Mouse (Mus musculus): Measurements from ENCODE around the gene Snx32.

Gene Snx32

DNA sequence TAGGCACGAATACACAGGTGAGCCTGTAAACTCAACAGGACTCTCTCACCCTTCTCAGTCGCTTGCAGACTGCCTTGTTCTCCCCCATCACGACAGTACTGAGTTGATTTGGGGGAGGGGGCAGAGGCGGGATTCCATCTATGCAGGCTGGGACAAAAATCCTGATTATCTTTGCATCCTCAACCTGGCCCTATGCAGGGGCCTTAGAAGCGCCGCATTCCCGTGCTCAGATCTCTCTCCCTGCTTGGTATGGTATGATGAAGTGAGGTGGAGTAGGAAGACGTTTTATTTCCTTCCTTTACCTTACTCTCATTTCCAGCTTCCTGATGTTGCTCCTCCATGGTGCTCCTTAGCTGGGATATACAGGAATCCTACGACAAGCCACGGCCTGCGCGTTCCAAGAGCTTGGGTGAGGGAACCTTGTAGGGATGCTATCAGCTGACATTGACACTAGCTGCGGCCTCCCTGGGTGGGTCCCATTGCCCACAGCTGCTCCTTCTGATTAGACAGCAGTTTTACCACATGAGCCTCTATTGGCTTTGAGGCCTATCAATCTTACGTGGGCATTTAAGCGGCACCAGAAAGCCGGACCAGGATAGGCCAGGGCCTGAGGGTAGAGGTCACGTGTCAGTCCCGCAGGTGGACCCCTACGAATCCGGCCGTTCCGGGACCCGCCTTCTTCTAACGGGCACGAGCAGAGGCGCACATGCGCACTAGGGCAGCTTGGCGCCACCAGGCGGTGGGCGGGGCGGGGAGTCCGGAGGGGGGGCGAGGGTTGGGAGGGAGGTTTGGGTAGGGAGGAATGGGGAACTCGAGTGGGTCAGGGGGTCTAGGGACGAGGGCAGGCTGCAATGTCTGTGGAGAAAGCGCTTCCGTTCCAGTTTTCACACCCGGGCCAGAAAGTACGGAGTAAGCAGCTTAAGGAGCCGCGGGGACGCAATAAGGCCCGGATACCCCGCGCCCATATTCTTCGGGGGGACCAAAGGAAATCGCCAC lies at the start of gene Snx32:
Gene Snx32 (minus strand): TSS at position 508 of the 996 bp plus-strand sequence.
- DNase-seq (ENCODE audit: low spot score in 2 of 2) = peak; percentile 97 to 98

- no peak for DNase-seq (ENCODE audit: low spot score in 2 of 2)
Measured at GRCm38 (mm10) chr19:5559631-5560456, 49.5 kb upstream of the Snx32 start.

- DNase-seq (ENCODE audit: low spot score in 2 of 2) = no peak
Measured at GRCm38 (mm10) chr19:5559229-5559628, 48.9 kb upstream of the Snx32 start.

DNA sequence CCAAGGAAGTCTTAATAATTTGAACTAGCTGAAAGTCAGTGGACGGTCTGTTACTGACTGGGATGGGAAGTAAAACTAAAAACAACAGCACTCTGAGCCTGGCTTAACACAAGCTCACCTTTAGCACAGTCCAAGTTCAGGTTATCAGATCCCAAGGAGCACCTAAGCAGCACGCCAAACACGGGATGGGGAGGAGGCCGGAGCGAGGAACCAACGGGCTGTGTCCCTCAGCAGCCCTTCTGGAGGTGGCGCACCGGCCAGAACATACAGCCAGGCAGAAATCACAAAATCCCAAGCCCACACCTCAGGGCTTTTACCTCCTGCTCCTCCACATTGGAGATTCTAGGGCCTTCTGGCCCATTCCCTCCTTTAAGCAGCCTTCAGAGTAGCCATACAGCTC lies 48.4 kb upstream of the Snx32 start:
- no peak for DNase-seq (ENCODE audit: low spot score in 2 of 2)

DNA sequence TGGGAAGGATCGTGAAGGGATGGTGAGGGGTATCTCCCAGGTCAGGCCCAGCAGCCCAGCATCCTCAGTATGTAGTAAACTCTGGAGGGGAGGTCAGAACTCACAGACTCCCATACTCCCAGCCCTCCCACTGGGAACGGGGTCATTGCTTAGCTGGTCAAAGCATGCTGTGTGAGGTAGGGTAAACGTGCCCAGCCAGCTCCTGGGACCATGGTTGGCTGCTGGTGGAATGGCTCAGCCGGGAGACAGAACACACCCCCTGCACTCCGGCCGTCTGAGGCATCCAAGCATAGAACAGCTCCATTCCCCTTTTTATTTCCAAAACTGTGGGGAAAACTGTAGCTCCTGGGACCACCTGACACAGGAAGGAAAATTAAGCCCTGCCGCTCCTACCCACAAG lies 47.8 kb upstream of the Snx32 start:
- no peak for DNase-seq (ENCODE audit: low spot score in 2 of 2)

- DNase-seq (ENCODE audit: low spot score in 2 of 2) = no peak
Measured at GRCm38 (mm10) chr19:5554212-5554611, 43.9 kb upstream of the Snx32 start.

- no peak for DNase-seq (ENCODE audit: low spot score in 2 of 2)
Measured at GRCm38 (mm10) chr19:5553802-5554201, 43.5 kb upstream of the Snx32 start.

DNA sequence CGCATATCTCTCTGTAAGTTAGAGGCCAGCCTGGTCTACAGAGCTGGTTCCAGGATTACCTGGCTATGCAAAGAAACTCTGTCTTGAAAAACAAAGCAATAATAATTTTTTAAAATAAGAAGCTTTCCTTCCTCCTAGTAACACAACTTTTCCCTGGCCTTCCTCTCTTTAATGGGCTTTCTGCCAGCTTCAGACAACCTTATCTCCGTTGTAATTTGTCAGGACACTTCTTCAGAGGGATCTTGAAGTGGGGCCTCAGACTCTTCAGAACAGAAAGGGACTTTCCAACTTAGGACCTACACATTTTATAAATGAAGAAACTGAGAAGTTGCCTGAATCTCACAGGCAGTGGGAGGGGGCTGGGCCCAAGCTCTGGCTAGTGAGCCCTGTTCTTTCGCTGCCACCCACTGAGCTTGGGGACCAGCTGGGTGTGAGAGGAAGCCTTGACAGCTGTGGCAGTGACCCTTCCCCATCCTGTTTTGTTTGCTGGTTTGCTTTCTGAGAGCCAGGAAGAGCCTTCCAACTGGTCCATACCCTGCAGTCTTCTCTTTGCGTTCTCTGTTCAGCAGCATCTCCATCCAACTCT lies 37.2 kb upstream of the Snx32 start:
- DNase-seq (ENCODE audit: low spot score in 2 of 2) = no peak

DNA sequence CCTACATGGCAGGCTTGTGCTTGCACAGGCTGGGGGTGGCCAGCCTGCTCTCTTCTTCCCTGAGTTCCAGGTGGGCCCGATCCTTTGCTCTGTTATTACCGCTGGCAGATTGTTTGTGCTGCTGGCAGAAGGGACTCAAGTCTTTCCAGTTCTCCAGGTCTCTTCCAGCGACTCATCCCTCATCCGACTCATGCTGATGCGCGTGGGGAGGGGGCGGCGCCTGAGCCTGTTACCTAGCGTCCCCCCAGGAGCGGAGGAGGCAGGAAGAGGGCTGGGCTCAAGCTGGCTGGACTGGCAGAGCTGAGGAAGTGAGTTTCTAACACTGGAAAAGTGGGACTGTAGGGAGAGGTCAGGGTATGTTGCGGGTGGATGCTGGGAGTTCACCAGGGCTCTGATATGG lies 33.7 kb upstream of the Snx32 start:
- no peak for DNase-seq (ENCODE audit: low spot score in 2 of 2)

DNA sequence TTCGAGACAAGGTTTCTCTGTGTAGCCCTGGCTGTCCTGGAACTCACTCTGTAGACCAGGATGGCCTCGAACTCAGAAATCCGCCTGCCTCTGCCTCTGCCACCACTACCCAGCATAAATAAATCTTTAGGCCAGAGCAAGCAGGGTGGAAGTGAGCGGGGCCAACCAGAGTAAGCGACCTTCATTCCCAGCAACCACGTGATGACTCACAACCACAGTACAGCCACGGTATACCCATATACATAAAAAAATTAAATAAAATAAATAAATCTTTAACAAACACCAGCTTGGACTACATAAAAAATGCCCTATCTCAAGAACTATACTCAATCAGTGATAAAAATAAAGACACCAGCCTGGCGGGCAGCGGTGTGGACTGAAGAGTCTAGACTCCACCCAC lies 33.0 kb upstream of the Snx32 start:
- DNase-seq (ENCODE audit: low spot score in 2 of 2) = no peak

DNA sequence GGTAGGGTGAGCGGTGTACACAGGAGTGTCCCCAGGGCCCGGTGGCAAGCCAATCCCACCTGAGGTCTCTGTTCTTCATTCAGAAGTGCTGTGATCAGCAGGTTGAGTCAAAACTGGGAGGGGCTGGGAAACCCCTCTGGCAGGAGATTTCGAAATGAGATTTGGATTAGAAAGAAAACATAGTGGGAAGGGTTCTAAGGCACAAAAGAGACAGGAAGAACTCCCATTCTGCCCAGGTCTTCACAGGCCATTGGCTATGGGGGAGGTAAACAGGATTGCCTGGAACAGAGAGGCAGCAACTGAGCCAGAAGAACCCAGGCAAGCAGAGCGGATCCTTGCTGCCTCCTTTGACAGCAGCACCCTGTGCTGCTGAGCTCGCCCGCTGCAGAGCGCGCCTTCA lies 28.4 kb upstream of the Snx32 start:
- no peak for DNase-seq (ENCODE audit: low spot score in 2 of 2)

- no peak for DNase-seq (ENCODE audit: low spot score in 2 of 2)
Measured at GRCm38 (mm10) chr19:5532520-5532919, 22.2 kb upstream of the Snx32 start.

- no peak for DNase-seq (ENCODE audit: low spot score in 2 of 2)
Measured at GRCm38 (mm10) chr19:5530138-5530524, 19.8 kb upstream of the Snx32 start.

GRCm38 (mm10) chr19:5529325-5530137 lies 19.2 kb upstream of the Snx32 start:
- DNase-seq (ENCODE audit: low spot score in 2 of 2) = peak; percentile 94 to 99

DNA sequence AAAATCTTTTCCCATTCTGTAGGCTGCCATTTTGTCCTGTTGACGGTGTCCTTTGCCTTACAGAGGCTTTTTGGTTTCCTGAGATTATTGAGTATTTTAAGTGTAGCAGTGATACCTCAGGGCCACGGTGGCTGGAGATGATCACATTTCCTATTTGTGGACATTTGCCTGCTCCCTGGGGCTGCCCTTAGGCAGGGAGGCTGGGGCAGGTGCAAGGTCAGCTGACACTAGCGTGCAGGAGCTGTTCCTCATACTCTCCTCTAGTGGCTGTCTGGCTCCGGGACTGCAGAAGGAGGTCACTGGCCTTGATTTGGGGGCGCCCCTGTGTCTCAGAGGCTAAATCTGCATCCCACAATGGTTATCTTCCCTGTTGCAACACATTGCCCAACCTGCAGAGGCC lies 14.9 kb upstream of the Snx32 start:
- DNase-seq (ENCODE audit: low spot score in 2 of 2) = no peak

DNA sequence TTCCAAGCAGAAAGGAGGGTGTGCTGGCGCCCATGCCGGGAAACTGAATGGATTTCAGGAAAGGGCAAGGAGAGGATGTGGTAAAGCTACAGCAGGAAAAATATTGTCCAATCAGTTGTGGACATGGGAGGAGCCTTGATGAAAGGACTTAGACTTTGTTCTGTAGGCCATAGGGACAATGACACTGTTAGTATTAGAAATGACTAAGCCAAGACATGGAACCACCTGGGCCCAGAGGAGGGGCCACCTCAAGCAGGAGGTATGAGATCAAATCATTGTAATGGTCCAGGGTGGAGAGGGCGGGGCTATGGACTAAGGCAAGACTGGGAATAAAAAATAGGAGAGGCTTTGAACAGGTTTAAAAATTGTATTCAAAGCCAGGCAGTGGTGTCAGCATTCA lies 8.4 kb upstream of the Snx32 start:
- DNase-seq (ENCODE audit: low spot score in 2 of 2) = no peak

DNA sequence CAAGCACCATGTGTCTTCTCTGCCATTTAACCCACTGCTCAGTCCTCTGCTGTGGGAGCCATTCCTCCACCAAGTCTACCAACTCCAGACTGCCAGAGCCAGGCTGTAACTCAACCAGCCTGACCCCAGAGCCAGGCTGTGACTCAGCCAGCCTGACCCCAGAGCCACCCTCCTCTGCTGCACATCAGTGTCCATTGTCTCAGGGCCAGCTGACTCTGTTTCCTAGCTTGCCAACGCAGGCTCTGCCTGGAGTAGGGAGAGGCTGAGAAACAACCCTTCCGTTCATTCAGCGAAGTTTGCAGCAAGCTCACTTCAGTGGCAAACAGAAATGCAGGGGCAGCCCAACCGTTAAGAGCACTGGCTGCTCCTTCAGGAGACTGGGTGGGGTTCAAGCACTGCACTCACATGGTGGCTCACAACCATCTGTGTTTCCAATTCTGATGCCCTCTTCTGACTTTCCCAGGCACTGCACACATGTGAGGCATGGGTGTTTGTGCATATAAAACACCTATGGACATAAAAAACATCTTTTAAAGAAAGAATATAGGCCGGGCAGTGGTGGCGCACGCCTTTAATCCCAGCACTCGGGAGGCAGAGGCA lies 6.7 kb upstream of the Snx32 start:
- no peak for DNase-seq (ENCODE audit: low spot score in 2 of 2)

DNA sequence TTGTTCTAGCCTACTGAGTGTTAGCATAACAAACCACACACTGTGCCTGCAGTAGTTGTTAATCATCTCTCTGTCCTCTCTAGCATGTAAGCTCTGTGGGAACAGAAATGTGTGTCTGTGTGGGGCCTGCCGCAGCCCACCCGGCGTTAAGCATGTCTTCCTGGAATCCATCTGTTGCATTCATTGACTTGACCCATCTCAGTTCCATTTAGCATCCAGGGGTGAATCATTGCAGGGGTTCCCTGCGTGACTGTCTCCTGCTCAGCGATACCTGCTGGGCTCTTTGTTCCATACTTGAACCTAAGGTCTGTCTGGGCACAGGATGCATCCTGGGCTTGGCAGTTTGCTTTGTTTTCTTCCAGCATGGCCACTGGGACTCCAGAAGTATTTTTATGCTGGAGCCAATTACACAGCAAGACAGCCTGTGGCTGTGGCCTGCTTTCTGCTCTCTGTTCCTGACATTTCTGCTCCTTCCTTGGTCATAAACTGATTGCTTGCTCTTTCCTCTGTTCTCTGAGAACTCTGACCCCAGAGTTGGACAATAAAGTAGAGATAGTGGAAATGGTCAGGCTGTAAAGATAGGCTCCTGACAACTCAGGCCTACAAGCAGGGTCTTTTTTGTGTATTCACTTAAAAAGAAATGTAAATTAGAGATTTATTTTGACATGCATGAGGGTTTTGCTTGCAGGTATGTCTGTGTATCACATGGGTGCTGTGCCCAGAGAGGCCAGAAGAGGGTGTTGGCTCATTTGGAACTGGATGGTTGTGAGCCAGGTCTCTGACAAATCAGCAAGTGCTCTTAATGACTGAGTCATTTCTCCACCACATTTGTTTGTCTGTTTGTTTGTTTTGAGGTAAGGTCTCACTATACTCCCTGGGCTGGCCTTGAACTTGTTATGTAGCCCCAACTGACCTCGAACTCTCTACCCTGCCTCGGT lies 5.8 kb upstream of the Snx32 start:
- no peak for DNase-seq (ENCODE audit: low spot score in 2 of 2)

- DNase-seq (ENCODE audit: low spot score in 2 of 2) = no peak
Measured at GRCm38 (mm10) chr19:5513005-5513349, 2.6 kb upstream of the Snx32 start.

Measured in spleen, postnatal 4 days (tissue).